Mouse (Mus musculus) spleen, postnatal 4 days (tissue): ENCODE results near the gene Epm2a.

Experiments used
- DNase-seq, 2 experiments: peaks; one replicate each; pipeline ENCODE4 v3.0.0; 2022; ENCODE audit warnings: low spot score in 2 of 2

The Epm2a gene

GRCm38 (mm10) chr10:11429059-11429812 lies 86.0 kb downstream of the Epm2a start:
- DNase-seq: no peak

DNA sequence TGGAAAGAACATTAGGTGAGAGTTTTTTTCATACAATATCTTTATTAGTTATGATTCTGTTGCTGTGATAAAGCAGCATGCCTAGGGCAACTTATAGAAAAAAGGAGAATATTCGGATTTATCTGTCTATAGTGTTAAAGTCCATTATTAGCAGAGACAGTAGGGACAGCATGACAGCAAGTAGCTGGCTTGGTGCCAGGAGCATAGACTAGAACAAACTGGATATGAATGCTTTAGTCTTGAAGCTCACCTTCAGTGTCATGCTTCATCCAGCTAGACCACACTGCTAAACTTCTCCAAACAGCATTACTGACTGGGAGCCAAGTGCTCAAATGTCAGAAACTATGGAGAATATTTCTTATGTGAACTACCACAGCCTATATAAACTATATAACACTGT lies 93.8 kb downstream of the Epm2a start:
- no peak for DNase-seq

GRCm38 (mm10) chr10:11438461-11438860 lies 95.3 kb downstream of the Epm2a start:
- no peak for DNase-seq

GRCm38 (mm10) chr10:11439342-11439741 lies 96.1 kb downstream of the Epm2a start:
- DNase-seq: no peak

DNA sequence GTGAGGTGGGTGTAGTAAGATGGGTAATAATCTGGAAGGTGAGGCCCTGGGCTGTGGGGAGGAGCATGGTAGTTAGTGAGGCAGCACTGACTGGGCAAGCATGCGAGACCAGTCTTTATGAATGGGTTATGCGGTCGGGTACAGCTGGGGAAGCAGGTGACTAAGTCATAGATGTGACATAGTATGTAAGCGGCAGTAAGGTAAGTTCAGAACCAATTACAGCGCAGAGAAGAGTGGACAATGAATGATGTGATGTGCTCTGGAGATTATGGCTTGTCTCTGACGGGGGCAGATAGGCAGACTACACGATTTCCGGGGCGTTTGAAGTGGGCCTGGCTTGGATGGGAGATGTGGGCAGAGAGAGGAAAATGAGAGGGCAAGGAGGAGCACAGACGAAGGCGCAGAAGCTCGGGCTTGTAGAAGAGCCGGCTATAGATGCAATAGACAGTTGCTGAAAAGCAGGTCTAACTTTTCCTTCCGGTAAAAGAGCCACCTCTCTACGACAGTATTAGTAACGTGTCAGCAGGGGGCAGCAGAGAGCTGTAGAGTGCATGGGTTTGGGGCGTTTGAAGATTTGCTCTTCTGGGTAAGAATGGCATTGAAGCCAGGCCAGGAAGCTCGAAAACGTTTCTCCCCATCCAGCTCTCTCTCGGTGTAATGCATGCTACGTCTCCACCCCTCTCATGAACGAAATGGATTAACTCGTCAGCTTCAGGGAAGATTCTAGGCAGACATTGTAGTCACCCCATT lies 106.5 kb downstream of the Epm2a start:
- DNase-seq: peak; percentile 41 to 84

- DNase-seq: no peak
Measured at GRCm38 (mm10) chr10:11452537-11452936, 109.3 kb downstream of the Epm2a start.

DNA sequence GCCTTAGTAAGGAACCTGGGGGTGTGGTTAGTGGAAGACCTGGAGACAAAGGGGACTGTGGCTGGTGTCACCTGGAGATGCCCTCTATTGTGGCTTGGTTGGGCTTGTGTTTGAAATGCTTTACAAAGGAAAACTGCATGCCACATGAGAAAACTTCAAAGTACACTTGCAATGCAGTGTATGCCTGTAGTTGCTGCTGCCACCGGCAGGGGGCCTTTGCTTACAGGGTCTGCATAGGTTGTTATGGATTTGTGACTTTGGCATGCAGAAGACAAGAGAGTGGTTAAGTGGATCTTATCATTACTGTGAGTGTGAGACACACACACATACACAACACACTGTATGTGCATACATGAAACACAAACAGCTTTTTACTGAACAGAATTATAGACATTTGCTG lies 114.2 kb downstream of the Epm2a start:
- DNase-seq: no peak

DNA sequence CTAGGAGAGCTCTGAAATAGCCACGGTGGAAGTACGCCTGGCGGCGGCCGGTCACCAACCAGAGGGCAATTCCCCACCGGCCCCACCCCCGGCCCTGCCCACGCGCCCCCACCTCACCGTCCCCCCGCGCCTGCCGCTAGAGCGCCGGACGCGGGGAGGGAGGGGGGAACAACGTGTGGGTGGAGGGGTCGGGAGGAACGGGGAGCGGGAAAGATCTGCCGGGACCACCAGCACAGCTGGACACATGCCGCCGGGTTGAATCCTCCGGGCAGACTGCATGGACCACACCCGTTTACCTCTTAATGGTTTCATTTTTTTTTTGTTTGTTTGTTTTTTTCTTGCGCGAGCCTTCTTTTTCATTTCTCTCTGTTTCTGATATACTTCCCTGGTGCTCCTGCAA lies 148.8 kb downstream of the Epm2a start:
- peak; percentile 65 to 96 for DNase-seq
